Mouse (Mus musculus) bone marrow, adult 2 months (tissue): ENCODE results near the gene Cept1. TPM values are rescaled to one million over a fixed set of nuclear protein-coding genes. Genes with fewer than 3 reads are reported as not detected.

Experiments used
- H3K27ac ChIP-seq: fragments of 200-500 bp; 2 replicates; pipeline ENCODE4 v1.5.1; 2012; ENCODE audit warnings: low read depth, mild to moderate bottlenecking, control low read depth, inconsistent platforms, low read length; ENCODE audit not compliant: control insufficient read depth, poor library complexity, insufficient read depth
- H3K4me1 ChIP-seq: fragments of 200-500 bp; 2 replicates; pipeline ENCODE4 v1.6.1; 2011; ENCODE audit warnings: low read length; ENCODE audit not compliant: control insufficient read depth, insufficient read depth
- H3K4me3 ChIP-seq: fragments of 200-500 bp; replicated peaks from 2 replicates; pipeline ENCODE3; 2011; ENCODE audit warnings: mild to moderate bottlenecking, low read depth, low read length, control low read depth; ENCODE audit not compliant: control insufficient read depth
- CTCF ChIP-seq: fragments of 200-500 bp; IDR thresholded peaks from 2 replicates; pipeline ENCODE4 v1.5.1; 2011; ENCODE audit warnings: low read length, control low read depth; ENCODE audit not compliant: control insufficient read depth, insufficient read depth
- POLR2A ChIP-seq: fragments of 200-500 bp; IDR thresholded peaks from 2 replicates; pipeline ENCODE4 v1.6.1; 2011; ENCODE audit warnings: low read depth, mild to moderate bottlenecking, control low read depth, low read length, borderline replicate concordance; ENCODE audit not compliant: control insufficient read depth
- WGBS: fragments of 180-500 bp; shearing (Covaris S2); methylation state at CpG from one replicate; pipeline ENCODE4 v1.1.7; 2018; 5-methylcytosine and 5-hydroxymethylcytosine counted together
- polyA plus RNA-seq: library from polyadenylated mRNA; stranded (reverse); fragments of >200 nt; gene quantifications from 2 replicates; pipeline ENCODE4 v1.2.4, GENCODE M21; 2011; ENCODE audit warnings: low replicate concordance; ENCODE audit not compliant: missing spikeins, insufficient read depth, insufficient read length

Cept1 gene
- polyA plus RNA-seq, 1 experiment: 33.2 TPM

DNA sequence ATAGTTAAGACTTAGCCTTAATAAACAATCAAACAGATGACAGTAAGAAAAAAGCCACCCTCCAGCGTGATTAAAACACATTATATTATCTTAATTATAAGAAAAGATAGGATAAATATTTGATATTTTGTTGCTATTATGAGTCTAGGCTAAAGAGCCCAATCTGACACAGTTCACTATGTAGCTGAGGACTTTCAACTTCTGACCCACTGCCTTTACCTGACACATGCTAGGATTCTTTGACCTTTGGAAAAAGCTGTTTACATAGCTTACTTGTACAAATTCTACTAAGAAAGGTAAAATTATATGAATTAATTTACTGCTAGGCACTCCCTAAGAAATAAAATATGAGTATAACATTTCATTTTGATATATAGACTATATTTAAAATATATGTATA is 36.9 kb downstream of the Cept1 start:
- TF ChIP-seq POLR2A (no peak), CTCF (no peak)
- 76% methylated on average over 1 of the region's 1 CpGs for WGBS
- Histone ChIP-seq H3K4me1 (no peaks in the 10 kb centered on the region), H3K27ac (no peak overlapping the region), H3K4me3 (no peak overlapping the region)

DNA sequence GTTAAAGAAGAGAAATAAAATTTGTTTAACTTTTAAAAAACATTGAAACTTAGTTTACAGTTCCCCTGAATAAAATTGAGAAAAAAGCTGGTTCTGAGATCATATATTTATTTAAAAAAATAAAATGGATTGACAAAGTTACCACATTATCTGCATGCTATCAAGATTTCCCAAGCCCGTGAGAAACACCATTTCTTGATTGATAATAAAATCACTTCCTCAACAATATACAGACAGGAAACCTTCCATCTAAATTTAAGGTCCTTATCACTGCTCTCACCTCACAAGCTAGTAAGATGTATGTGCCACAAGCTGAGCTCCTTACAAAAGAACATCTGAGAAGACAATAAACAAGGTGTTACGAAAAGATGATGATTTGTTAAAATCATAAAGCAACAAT is 44.7 kb downstream of the Cept1 start:
- TF ChIP-seq POLR2A (no peak), CTCF (no peak)
- no peak overlapping the region for H3K27ac ChIP-seq
- WGBS: 73% methylated on average over 2 of the region's 2 CpGs

DNA sequence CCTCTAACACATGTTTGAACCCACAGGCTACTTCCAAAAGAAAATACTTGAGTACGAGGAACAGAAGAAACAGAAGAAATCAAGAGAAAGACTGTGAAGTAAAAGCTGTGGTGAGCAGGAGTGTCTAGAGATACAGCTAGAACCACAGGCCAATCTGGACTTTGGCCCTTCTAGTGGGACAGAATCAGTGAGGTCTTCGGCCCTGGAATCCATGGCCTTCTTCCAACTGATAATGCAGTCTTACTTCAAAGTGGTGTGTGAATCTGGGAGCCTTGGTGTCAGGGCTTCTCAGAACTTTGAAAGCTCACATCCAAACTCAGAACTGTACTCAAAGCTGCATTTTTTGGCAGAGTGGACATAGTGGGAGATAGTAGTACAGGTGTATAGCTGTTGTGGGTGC is 47.1 kb downstream of the Cept1 start:
- TF ChIP-seq CTCF (no peak), POLR2A (no peak)
- peaks cover 2% of the 10 kb centered on the region; the same call in 1 of the 2 replicates for H3K4me1 ChIP-seq
- 81% methylated on average over 2 of the region's 2 CpGs for whole genome bisulfite sequencing
- H3K4me3 ChIP-seq: no peak overlapping the region
- no peak overlapping the region for H3K27ac ChIP-seq

More for the DNA sequence above, 44.7 kb downstream of the Cept1 start:
- Histone ChIP-seq H3K4me1 (no peaks in the 10 kb centered on the region), H3K4me3 (no peak overlapping the region)

- no peak overlapping the region for H3K27ac ChIP-seq
- peaks cover 13% of the 10 kb centered on the region for H3K4me1 ChIP-seq
- no peak overlapping the region for H3K4me3 ChIP-seq
- WGBS: 19% methylated on average over 3 of the region's 3 CpGs
- no peak for TF ChIP-seq POLR2A
- TF ChIP-seq CTCF: no peak
Observed at GRCm38 (mm10) chr3:106496996-106497395, 50.6 kb downstream of the Cept1 start.

GRCm38 (mm10) chr3:106496045-106496721 is 51.4 kb downstream of the Cept1 start:
- peak overlapping the region; percentile 65; the same call in 1 of the 2 replicates for H3K27ac ChIP-seq

GRCm38 (mm10) chr3:106495346-106496044 is 52.1 kb downstream of the Cept1 start:
- peak overlapping the region; percentile 65; the same call in 1 of the 2 replicates for H3K27ac ChIP-seq
- 25% methylated on average over 1 of the region's 1 CpGs for WGBS
- H3K4me1 ChIP-seq: peaks cover 14% of the 10 kb centered on the region

More at GRCm38 (mm10) chr3:106496045-106496721, 51.4 kb downstream of the Cept1 start:
- Histone ChIP-seq H3K4me1 (peaks cover 13% of the 10 kb centered on the region), H3K4me3 (no peak overlapping the region)
- 23% methylated on average over 4 of the region's 4 CpGs for WGBS
- no peak for TF ChIP-seq POLR2A
- no peak for TF ChIP-seq CTCF

GRCm38 (mm10) chr3:106494417-106494950 is 53.1 kb downstream of the Cept1 start:
- H3K27ac ChIP-seq: peak overlapping the region; percentile 15; the same call in 1 of the 2 replicates
- WGBS: 73% methylated on average over 1 of the region's 1 CpGs

More at GRCm38 (mm10) chr3:106495346-106496044, 52.1 kb downstream of the Cept1 start:
- no peak overlapping the region for H3K4me3 ChIP-seq
- TF ChIP-seq POLR2A: no peak
- TF ChIP-seq CTCF: no peak

GRCm38 (mm10) chr3:106493882-106494281 is 53.7 kb downstream of the Cept1 start:
- TF ChIP-seq POLR2A: no peak
- TF ChIP-seq CTCF: no peak
- 59% methylated on average over 3 of the region's 3 CpGs for WGBS
- Histone ChIP-seq H3K4me1 (peaks cover 14% of the 10 kb centered on the region), H3K27ac (peak overlapping the region; percentile 15; the same call in 1 of the 2 replicates), H3K4me3 (no peak overlapping the region)

More at GRCm38 (mm10) chr3:106494417-106494950, 53.1 kb downstream of the Cept1 start:
- Histone ChIP-seq H3K4me3 (no peak overlapping the region), H3K4me1 (peaks cover 14% of the 10 kb centered on the region)
- TF ChIP-seq POLR2A: no peak
- no peak for TF ChIP-seq CTCF
